Mouse (Mus musculus) cerebellum, postnatal 14 days (tissue): ENCODE measurements around the gene Daam1.
A peak's percentile ranks its signal among the peaks of the same experiment; 100 is the strongest.
"Not testable (repeated sequence)": the region's sequence is repeated elsewhere in the genome, so short reads cannot be mapped to it uniquely, and the experiment has no call there.

Experiments used
- DNase-seq, 2 experiments: peaks; one replicate each; pipeline ENCODE4 v3.0.0; 2021; ENCODE audit warnings: mixed read lengths in 2 of 2

Daam1 gene

GRCm38 (mm10) chr12:71835966-71836668, 5.2 kb downstream of the Daam1 start:
- DNase-seq: no peak

- DNase-seq: no peak
Observed at GRCm38 (mm10) chr12:71836776-71837175, 5.9 kb downstream of the Daam1 start.

- no peak for DNase-seq
Observed at GRCm38 (mm10) chr12:71837576-71837975, 6.7 kb downstream of the Daam1 start.

- DNase-seq: no peak
Observed at GRCm38 (mm10) chr12:71838230-71838629, 7.4 kb downstream of the Daam1 start.

GRCm38 (mm10) chr12:71839653-71840052, 8.8 kb downstream of the Daam1 start:
- DNase-seq: no peak

GRCm38 (mm10) chr12:71840430-71841186, 9.7 kb downstream of the Daam1 start:
- no peak for DNase-seq

GRCm38 (mm10) chr12:71842006-71842405, 11.1 kb downstream of the Daam1 start:
- DNase-seq: no peak

GRCm38 (mm10) chr12:71842588-71842987, 11.7 kb downstream of the Daam1 start:
- no peak for DNase-seq

- DNase-seq: no peak
Observed at GRCm38 (mm10) chr12:71845486-71845885, 14.6 kb downstream of the Daam1 start.

- not testable (repeated sequence) for DNase-seq
Observed at GRCm38 (mm10) chr12:71846416-71846815, 15.5 kb downstream of the Daam1 start.

- not testable (repeated sequence) for DNase-seq
Observed at GRCm38 (mm10) chr12:71847024-71847423, 16.1 kb downstream of the Daam1 start.

- no peak for DNase-seq
Observed at GRCm38 (mm10) chr12:71847617-71848016, 16.7 kb downstream of the Daam1 start.

GRCm38 (mm10) chr12:71848037-71848776, 17.3 kb downstream of the Daam1 start:
- DNase-seq: no peak

- no peak for DNase-seq
Observed at GRCm38 (mm10) chr12:71849051-71849450, 18.2 kb downstream of the Daam1 start.

GRCm38 (mm10) chr12:71850135-71850534, 19.3 kb downstream of the Daam1 start:
- no peak for DNase-seq

- DNase-seq: no peak
Observed at GRCm38 (mm10) chr12:71852678-71853077, 21.8 kb downstream of the Daam1 start.

- no peak for DNase-seq
Observed at GRCm38 (mm10) chr12:71853694-71854093, 22.8 kb downstream of the Daam1 start.

GRCm38 (mm10) chr12:71854191-71854590, 23.3 kb downstream of the Daam1 start:
- DNase-seq: no peak

- DNase-seq: peak; percentile 54
Observed at GRCm38 (mm10) chr12:71855730-71856479, 25.0 kb downstream of the Daam1 start.

GRCm38 (mm10) chr12:71856480-71856754, 25.5 kb downstream of the Daam1 start:
- DNase-seq: no peak

GRCm38 (mm10) chr12:71859096-71859495, 28.2 kb downstream of the Daam1 start:
- DNase-seq: peak in 1 of 2 experiments; percentile 29

- no peak for DNase-seq
Observed at GRCm38 (mm10) chr12:71863846-71864543, 33.1 kb downstream of the Daam1 start.
